Comparison of ENCODE assay signal across 27 mouse cellular contexts in genomic region chr13:113526997-113527396, GRCm38 (mm10).
DNase-seq lines count a peak whose midpoint lies in the region; ATAC-seq lines count a peak whose summit lies in the region.
"Had no signal": no experiment of that assay in that cellular context is flagged by ENCODE, and none has a peak within 500 bp of the region (broad histone marks: within the 10 kb centered on the region; RNA-seq: fewer than 3 reads in every experiment).

No protein-coding gene starts in this region.

- H3K27me3 ChIP-seq in kidney, embryonic 14.5 days (ENCODE audit: control insufficient read depth, insufficient read depth, low read length) = no peaks in the 10 kb centered on the region
- no peaks in the 10 kb centered on the region for H3K27me3 ChIP-seq in heart, embryonic 13.5 days (replicated peaks)
- H3K27me3 ChIP-seq: embryonic facial prominence, embryonic 12.5 days; liver, embryonic 15.5 days; lung, embryonic 15.5 days; midbrain, embryonic 12.5 days; neural tube, embryonic 13.5 days; Patski; stomach, embryonic 15.5 days had no signal

- no peak overlapping the region for H3K4me3 ChIP-seq in kidney, embryonic 14.5 days (ENCODE audit: low read length)
- H3K4me3 ChIP-seq in heart, embryonic 13.5 days = no peak overlapping the region
- H3K4me3 ChIP-seq: embryonic facial prominence, embryonic 12.5 days; liver, embryonic 15.5 days; lung, embryonic 15.5 days; midbrain, embryonic 12.5 days; neural tube, embryonic 13.5 days; stomach, embryonic 15.5 days had no signal

- 66% methylated on average over 6 of the region's 6 CpGs for WGBS in kidney, embryonic 14.5 days
- WGBS in heart, embryonic 13.5 days = 49% methylated on average over 6 of the region's 6 CpGs

- H3K4me1 ChIP-seq in kidney, embryonic 14.5 days (ENCODE audit: control insufficient read depth, insufficient read depth, low read length) = no peaks in the 10 kb centered on the region
- peaks cover 14% of the 10 kb centered on the region for H3K4me1 ChIP-seq in heart, embryonic 13.5 days
- H3K4me1 ChIP-seq: embryonic facial prominence, embryonic 12.5 days; liver, embryonic 15.5 days; lung, embryonic 15.5 days; midbrain, embryonic 12.5 days; neural tube, embryonic 13.5 days; stomach, embryonic 15.5 days had no signal

- intact Hi-C loops in gastrocnemius, postnatal 14 days (cut with DNase I; ENCODE audit: low total_unique reads) = no loop called here

- no peak overlapping the region for H3K9ac ChIP-seq in kidney, embryonic 14.5 days (ENCODE audit: low read depth, low read length)
- no peak overlapping the region for H3K9ac ChIP-seq in heart, embryonic 13.5 days
- H3K9ac ChIP-seq: embryonic facial prominence, embryonic 12.5 days; hindbrain, embryonic 14.5 days; liver, embryonic 15.5 days; lung, embryonic 15.5 days; midbrain, embryonic 12.5 days; neural tube, embryonic 13.5 days; stomach, embryonic 15.5 days had no signal

- no peak overlapping the region for H3K27ac ChIP-seq in kidney, embryonic 14.5 days (ENCODE audit: low read depth, low read length)
- H3K27ac ChIP-seq in heart, embryonic 13.5 days (replicated peaks) = 0 out of 2 replicates have a peak overlapping the region, but pooled peaks have one; percentile 24
- H3K27ac ChIP-seq: embryonic facial prominence, embryonic 12.5 days; hindbrain, embryonic 14.5 days; kidney, postnatal 0 days; liver, embryonic 15.5 days; lung, embryonic 15.5 days; midbrain, embryonic 12.5 days; neural tube, embryonic 13.5 days; stomach, embryonic 15.5 days had no signal

- H3K36me3 ChIP-seq in kidney, embryonic 14.5 days (ENCODE audit: control insufficient read depth, insufficient read depth, low read length) = no peaks in the 10 kb centered on the region
- no peaks in the 10 kb centered on the region for H3K36me3 ChIP-seq in heart, embryonic 13.5 days
- H3K36me3 ChIP-seq: embryonic facial prominence, embryonic 12.5 days; liver, embryonic 15.5 days; lung, embryonic 15.5 days; midbrain, embryonic 12.5 days; neural tube, embryonic 13.5 days; stomach, embryonic 15.5 days had no signal

- no peaks in the 10 kb centered on the region for H3K9me3 ChIP-seq in kidney, embryonic 14.5 days (ENCODE audit: control insufficient read depth, low read length)
- no peaks in the 10 kb centered on the region for H3K9me3 ChIP-seq in heart, embryonic 13.5 days
- H3K9me3 ChIP-seq: embryonic facial prominence, embryonic 12.5 days; liver, embryonic 15.5 days; lung, embryonic 15.5 days; midbrain, embryonic 12.5 days; neural tube, embryonic 13.5 days; stomach, embryonic 15.5 days had no signal

- no peak for ATAC-seq in kidney, embryonic 14.5 days (ENCODE audit: low FRiP score, low TSS enrichment)
- ATAC-seq in heart, embryonic 13.5 days (ENCODE audit: extremely low read depth, insufficient number of reproducible peaks, low FRiP score, low TSS enrichment) = no peak
- ATAC-seq: forebrain, embryonic 14.5 days; inflammation-experienced regulatory T-cells, adult 6 months; Patski had no signal

- peak; percentile 27 for DNase-seq in gastrocnemius, postnatal 14 days
- no peak for DNase-seq in gastrocnemius, postnatal 4 days (ENCODE audit: low spot score in 2 of 2)
- peak; percentile 35 for DNase-seq in kidney, adult 9 months
- peak; percentile 64 for DNase-seq in heart, adult 8-10 months (ENCODE audit: low spot score)
- no peak for DNase-seq in testis, postnatal 14 days (ENCODE audit: low spot score)
- no peak for DNase-seq in yolk sac, embryonic 10.5 days (ENCODE audit: low spot score)
- DNase-seq: adrenal gland, postnatal 10 days; cerebellum, adult 11 months; cerebellum, adult 9-11 months; embryo, embryonic 11 days; kidney, adult 11 months; layer of hippocampus, postnatal 36 days; left cerebral cortex, postnatal 4 days; thymus, postnatal 14 days had no signal

- H3K4me2 ChIP-seq in kidney, embryonic 14.5 days (replicated peaks; ENCODE audit: low read depth, low read length) = no peak overlapping the region
- H3K4me2 ChIP-seq in heart, embryonic 13.5 days = no peak overlapping the region
- H3K4me2 ChIP-seq: embryonic facial prominence, embryonic 12.5 days; hindbrain, embryonic 14.5 days; liver, embryonic 15.5 days; lung, embryonic 15.5 days; midbrain, embryonic 12.5 days; neural tube, embryonic 13.5 days; stomach, embryonic 15.5 days had no signal

Comparison
In these comparisons a context has a peak if more than half of its experiments do, and no peak if none do; other contexts are left out.
1. DNase-seq: peak in gastrocnemius, postnatal 14 days (single experiment), kidney, adult 9 months (single experiment) and heart, adult 8-10 months (single experiment); none in gastrocnemius, postnatal 4 days (0 of 2), testis, postnatal 14 days (single experiment) and yolk sac, embryonic 10.5 days (single experiment).